Mouse (Mus musculus): ENCODE results near the gene Fam107b.

- TF ChIP-seq CTCF (IDR thresholded peaks at IDR 0.05) (no peak), EP300 (IDR thresholded peaks at IDR 0.05) (no peak)
Observed at GRCm38 (mm10) chr2:3656091-3656490, 85.8 kb downstream of the Fam107b start.

Data from lung, postnatal 0 days (tissue).